Mouse (Mus musculus): ENCODE measurements around the gene Ros1.
A peak's percentile ranks its signal among the peaks of the same experiment; 100 is the strongest.

Ros1 gene

GRCm38 (mm10) chr10:52194957-52195852, at the start of gene Ros1:
Gene Ros1 (minus strand): TSS chr10:52195244.
- DNase-seq (ENCODE audit: low spot score): no peak

DNA sequence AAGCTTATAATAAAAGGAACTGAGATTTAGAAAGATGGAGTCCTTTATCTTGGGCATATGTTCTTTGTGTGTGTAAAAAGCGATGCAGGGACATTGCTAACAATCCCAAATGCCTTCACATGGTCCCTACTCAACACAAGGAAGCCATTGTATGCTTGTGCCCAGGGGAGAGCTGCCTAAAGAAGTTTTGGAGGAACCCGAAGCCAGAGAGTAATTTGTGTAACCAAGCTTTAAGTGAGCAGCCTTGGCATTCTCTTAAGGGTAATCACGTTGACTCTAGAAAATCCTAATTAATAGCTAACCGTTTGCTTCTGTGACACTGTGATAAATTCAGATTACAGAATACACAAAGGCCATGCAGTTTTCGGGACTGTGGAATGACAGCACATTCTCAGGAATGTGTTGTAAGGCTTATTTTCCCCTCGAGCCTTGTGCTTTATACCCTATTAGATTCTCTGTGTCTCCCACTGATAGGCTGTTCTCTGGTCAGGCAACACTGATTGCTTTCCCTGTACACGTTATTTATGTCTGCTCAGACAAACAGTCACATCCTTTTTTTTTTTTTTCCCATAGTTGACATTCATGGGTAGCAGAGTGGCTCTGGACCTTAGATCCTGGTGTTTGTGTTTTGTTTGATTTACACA, 47.8 kb upstream of the Ros1 start:
- DNase-seq (ENCODE audit: low spot score): no peak

- no peak for DNase-seq (ENCODE audit: low spot score)
Observed at GRCm38 (mm10) chr10:52242015-52242414, 47.0 kb upstream of the Ros1 start.

DNA sequence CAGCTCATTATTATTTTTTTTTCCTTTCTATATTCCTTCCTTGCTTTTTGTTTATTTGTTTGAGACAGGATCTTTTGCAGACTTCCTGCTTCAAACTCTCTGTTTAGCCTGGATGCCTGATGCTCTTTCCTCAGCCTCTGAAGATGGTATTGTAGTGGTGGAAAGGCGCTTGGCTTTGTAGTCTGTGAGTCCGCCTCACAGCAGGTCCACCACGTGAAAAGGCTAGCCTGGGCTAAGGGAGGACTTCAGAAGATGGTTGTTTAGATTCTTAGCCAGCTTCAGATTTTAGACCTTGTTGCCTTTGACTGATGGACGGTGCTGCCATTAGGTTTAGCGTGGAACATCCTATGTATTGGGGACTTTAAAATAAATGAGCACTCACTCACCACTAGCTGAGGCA, 40.4 kb upstream of the Ros1 start:
- no peak for DNase-seq (ENCODE audit: low spot score)

GRCm38 (mm10) chr10:52234654-52234981, 39.6 kb upstream of the Ros1 start:
- DNase-seq (ENCODE audit: low spot score): no peak

DNA sequence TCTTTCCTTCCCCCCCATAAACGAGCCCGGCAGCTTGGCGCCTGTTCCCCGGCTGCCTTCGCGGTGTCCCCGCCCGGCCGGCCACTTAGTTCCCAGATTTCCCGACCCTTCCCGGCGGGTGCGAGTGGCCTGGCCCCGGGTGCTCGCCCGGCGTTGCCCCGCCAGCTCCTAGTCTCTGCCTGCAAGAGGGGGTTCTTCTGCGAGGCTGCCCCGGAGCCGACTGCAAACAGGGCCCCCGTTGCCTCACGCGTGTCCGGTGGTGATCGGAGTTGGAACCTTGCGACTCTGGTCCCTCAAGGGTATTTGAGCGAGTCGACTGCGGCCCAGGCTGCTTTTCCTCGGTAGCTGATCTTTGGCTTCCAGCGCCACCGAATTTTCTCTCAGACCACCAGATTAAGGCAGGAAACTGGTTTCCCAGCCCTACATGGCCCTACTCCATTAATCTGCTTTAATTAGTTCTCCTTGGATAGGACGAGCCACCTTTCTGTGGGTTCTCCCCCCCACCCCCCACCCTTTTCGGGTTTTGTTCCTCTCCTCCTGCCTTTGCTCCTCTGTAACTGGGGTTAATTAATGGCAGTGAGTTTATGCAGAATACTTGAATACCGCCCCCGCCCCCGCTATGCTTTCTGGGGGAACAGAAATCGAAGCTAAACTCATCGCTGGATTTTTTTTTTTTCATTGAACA, 39.1 kb upstream of the Ros1 start:
- peak; percentile 14 for DNase-seq (ENCODE audit: low spot score)

GRCm38 (mm10) chr10:52233301-52233968, 38.4 kb upstream of the Ros1 start, which contains the start of gene Dcbld1:
Gene Dcbld1 (plus strand): TSS chr10:52233619.
- DNase-seq (ENCODE audit: low spot score): peak; percentile 15

DNA sequence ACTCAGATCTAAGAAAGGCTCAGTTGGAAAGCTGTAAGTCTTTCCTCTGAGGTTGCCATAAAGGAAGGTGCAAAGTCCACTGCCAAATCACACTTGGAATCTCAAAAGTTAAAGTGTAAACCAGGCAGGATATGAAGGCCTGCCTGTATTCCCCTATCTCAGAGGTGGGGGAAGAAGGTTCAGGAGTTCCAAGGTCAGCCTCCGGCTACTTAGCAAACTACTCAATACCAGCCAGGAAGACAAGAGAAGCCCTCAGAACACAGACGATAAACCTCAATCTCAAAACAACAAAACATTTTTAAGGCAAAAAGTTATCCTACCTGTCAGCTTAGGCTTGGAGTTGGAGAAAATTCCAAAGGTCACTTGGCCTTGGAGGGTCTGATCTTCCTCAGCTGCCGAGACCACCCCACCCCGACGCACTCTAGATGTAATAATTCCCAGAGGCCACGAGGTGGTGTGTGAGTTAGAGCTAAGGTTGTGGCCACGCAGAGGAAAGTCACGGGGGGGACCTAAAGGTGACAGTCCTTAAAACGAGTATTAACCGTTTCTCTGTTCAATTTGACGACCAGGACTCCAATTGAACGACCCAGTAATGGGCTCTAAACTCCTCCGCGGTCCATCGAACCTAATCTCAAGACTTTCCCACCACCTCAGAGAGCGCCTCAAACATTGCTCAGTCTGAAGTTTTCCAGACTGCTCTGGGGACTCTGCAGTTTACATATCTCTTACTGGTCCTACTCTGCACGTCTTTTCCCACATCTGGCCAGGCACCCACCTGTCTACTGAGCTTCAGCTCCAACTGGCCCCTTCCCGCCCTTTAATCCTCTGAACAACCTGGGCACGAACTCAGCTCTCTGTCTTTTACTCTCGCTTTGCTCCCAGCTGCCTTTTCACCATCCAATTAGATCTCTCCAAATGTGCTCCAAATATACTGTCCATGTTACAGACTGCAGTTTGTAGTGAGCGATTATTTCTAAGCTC, 37.4 kb upstream of the Ros1 start:
- DNase-seq (ENCODE audit: low spot score): no peak

DNA sequence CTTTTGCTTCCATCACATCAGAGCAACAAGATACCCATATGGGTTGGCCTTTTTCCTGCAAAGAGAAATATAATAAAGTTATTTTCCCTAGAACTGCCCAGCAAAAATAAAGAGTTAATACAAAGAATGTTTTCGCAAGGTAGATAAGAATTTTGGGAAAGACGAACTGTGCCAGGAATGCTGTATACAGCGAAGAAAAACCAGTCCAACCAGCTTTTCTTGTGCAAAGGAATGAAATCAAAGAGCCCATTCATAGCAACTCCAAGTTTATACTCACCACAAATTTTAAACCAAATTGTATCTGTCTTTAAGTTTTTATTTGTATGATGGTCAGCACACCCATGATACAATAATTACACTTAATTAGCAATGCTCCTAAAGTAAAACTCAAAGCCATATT, 24.6 kb upstream of the Ros1 start:
- DNase-seq (ENCODE audit: low spot score): no peak

DNA sequence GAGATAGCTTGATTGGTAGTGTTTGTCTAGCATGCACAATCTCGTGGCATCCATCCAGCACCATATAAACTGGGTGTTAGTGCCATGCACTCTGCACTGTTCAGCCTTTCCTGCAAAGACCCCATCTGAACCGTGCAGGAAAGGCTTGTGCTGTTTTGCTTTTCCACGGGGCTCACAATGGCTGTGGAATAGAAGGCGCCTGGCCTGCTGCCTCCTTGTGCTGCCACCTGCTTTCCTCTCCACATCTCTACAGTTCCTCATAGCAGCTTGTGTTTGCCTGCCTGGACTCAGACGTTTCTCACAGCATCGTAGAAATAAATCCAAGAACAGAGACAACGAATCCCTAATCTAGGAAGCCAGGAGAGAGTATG, 22.5 kb upstream of the Ros1 start:
- no peak for DNase-seq (ENCODE audit: low spot score)

DNA sequence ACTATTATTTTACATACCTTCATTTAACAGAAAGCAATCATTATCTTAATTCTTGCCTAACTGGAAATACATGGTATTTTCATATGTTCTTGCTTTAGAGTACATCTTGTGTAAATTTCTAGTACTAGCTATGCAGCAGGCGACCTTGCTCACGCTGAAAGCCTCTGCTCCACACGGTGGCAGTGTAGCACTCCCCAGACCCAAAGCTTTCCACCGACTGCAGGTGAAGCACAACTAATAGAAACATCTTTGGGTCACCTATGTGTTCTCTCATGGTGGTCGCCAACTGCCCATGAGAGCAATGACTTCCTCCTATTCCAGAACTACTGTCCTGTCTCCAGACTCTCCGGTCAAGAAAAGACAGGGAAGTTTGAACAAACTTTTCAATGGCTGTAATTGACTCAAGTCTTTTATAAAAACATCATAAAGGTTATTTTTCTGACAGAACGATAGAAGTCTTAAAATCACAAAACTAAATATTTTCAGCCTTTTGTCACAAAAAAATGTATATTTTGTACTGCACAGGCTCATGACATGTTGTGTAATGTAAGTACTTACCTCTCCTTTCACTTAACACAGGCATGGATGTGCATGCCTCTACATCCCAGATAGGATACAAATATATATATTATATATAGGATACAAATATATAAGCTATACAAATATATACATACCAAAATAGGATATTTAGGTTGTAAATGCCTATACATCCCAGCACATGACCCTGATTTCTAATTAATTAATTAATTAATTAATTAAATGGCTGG, 21.9 kb upstream of the Ros1 start:
- peak; percentile 21 for DNase-seq (ENCODE audit: low spot score)

DNA sequence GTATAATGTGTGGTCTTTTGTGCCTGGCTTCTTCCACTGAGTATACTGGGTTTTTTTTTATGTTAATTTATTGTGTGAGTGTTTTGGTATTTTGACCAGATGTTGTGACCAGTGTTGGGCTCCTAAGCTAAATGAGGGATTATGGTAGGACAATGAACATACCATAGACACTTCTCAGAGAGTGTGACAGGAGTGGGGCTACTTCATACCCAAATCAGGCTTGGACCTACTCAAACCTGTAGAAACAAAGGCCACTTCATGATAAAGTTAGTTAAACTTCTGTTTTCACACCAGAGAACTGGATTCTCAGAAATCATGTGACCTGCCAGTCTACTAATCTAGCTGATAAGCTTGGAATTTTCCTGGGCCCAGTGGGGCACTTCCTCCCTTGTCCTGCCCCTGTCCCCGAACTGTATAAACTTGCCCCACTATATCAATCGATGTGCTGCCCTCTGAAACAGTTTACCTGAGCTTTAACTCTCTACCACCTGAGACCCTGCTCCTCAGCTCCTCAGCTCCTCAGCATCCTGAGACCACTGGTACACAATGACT, 20.3 kb upstream of the Ros1 start:
- no peak for DNase-seq (ENCODE audit: low spot score)

GRCm38 (mm10) chr10:52204006-52204405, 9.0 kb upstream of the Ros1 start:
- no peak for DNase-seq (ENCODE audit: low spot score)

GRCm38 (mm10) chr10:52185900-52186299, 9.1 kb downstream of the Ros1 start:
- DNase-seq (ENCODE audit: low spot score): no peak

- no peak for DNase-seq (ENCODE audit: low spot score)
Observed at GRCm38 (mm10) chr10:52182878-52183277, 12.2 kb downstream of the Ros1 start.

- no peak for DNase-seq (ENCODE audit: low spot score)
Observed at GRCm38 (mm10) chr10:52174376-52174775, 20.7 kb downstream of the Ros1 start.

GRCm38 (mm10) chr10:52170489-52170888, 24.6 kb downstream of the Ros1 start:
- no peak for DNase-seq (ENCODE audit: low spot score)

DNA sequence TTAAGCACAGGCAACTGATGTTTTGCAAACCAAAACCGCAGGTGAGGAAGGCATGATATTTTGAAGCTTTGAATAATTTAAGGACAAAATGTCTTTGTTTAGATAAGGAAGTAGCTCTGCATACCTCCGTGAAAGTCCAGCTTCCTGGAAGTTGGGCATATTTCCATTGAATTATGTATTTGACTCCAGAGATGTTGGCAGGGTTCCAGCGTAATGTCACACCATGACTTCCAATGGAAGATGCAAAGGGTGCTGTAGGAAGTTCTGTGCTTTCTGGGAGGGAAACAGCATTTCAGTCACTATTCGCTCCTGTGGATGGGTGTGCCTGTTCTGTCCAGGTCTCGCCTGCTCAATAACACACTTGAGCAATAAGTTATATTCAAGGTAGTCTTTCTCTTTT, 25.2 kb downstream of the Ros1 start:
- DNase-seq (ENCODE audit: low spot score): no peak

- no peak for DNase-seq (ENCODE audit: low spot score)
Observed at GRCm38 (mm10) chr10:52165376-52165775, 29.7 kb downstream of the Ros1 start.

- DNase-seq (ENCODE audit: low spot score): no peak
Observed at GRCm38 (mm10) chr10:52160604-52161003, 34.4 kb downstream of the Ros1 start.
